Mouse (Mus musculus): ENCODE measurements around the gene Srrm3.

Gene Srrm3

DNA sequence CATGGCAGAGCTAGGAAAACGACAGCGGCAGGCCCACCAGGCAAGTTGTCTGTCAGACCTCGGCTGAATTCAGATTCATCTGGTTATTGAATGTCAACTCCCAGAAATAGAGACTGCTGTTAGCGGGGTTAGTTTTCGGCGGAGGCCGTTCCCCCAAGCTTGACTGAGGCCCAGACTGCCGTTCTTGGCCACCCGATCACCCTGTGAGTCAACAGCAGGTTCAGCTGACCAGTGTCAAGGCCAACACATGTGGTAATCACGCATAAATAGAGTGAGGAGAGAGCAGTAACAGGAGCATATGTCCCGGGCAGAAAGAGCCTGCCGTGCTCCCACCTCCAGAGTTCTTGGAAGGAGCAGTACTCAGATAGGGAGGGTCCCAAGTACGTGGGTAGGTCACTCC is 100.6 kb downstream of the Srrm3 start:
- no peak for DNase-seq

DNA sequence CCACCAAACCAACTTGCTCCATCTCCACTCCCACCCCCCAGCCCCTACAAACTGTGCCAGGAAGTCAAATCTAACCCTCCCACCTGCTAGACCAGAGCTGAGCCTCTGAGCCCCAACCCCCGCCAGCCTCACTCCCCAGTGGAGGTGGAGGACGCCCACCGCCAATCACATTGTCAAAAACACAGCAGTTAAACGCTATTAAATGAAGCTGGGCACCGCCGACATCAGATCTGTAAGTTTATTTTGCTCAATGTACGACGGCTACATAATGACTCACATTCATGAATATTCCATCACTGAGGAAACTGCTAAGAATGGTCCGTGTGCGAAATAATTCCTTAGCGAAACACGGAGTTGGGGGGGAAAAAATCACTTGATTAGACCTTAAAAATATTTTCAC is 101.5 kb downstream of the Srrm3 start:
- no peak for DNase-seq

DNA sequence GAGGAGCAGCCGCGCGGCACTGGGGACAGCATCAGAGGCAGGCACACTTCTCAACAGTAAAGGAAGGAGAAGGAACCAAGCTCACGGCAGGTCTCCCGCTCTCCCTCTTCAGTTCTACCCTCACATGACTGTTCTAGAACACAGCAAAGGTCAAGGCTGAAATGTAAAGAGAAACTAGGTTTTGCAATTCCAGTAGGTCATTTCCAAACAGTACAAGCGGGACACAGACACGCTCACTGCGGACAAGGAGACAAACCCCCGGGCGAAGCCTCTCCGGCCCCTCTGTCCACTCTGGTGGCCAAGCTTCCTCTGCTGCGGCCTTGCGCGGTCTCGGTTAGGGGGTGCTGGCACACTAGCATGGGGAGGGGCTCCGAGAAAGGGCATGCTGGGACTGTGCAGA is 102.3 kb downstream of the Srrm3 start:
- DNase-seq = no peak

DNA sequence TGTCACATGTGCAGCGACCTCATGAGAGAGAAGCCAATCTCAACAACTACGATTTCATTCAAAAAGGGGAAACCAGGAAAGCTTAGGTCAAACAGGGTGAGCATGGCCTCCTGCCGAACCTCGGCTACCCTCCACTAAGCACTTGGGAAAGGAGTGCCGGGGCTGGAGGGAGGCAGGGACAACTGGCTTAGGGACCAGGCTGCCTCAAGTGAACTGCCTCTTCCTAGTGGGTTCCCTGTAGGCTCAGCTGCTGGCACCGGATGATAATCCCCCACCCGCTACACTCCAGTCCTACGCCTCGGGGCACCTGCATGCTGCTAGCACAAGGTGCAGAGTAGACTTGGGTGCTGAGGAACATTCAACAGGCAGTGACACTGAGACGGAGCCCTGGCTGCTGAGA is 103.0 kb downstream of the Srrm3 start:
- no peak for DNase-seq

DNA sequence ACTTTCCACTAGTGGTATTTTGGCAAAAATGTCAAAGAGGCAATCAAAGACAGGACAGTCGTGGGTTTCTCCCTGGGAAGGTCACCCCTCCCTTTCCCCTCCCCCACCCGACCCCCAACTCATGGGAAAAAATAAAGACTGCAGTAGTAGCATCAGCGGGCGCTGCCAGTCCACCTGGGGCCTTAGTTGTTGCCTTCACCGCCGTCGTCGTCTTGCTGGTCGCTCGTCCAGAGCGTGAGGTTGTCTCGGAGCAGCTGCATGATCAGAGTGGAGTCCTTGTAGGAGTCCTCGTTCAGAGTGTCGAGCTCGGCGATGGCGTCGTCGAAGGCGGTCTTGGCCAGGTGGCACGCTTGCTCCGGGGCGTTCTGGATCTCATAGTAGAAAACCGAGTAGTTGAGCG is 104.1 kb downstream of the Srrm3 start:
- DNase-seq = no peak

DNA sequence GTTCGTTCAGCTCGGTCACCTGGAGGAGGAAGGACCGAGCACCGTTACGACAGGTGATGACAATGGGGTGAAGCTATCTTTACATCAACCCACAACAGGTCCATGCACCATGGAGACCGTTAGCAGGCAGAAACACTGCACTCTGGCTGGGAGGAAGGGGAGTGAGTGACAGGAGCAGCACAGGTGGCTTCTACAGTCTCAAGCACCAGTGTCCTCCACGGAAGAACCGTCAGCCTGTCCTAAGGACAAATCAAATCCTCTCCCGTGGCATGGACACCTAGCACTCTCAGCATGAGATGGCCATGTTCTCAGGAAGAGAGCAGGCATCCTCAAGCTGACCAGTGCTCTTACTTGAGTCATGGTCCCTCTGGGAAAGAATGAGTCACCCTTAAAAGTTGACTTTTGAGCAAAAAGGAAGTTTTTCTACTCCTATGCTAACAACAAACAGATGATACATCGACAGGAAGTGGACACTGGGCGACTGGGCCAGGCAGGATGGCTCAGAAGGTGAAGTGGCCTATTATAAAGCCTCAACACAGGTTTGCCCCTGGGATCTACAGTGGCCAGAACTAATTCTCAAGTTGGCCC is 105.0 kb downstream of the Srrm3 start:
- DNase-seq = no peak

DNA sequence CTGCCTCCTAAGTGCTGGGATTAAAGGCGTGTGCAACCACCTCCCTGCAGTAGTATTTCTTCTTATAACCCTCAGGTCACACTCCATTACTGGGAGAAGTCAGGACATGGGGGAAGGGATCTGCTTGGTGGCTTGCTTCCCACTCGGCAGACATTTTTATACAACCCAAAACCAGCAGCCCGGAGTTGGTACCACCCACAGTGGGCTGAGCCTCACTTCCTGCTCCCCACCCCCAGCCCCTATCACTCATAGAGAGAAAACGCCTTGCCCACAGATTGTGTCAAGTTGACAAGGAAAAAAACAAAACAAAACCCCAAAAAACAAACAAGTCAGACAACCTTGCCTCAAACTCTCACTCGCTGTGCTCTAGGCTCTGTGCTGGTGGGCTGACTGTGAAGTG is 106.5 kb downstream of the Srrm3 start:
- no peak for DNase-seq

DNA sequence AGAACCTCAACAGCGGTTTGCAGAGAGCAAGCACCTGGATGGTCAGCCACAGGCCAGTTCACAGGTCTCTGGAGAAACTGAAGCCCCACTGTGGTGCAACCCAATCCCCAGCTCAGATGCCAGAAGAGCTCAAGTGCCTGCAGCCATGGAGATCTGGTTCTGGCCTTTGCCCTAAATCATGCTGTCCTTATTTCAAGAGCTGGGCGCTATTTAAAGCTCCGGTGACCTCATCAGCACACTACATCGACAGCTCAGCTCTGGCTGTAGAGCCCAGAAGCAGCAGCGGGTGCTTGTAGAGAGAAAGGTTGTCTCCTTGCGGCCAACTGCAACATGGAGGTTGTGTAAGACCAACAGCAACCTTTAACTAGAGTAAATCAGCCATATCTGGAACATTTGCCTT is 107.5 kb downstream of the Srrm3 start:
- DNase-seq = no peak

DNA sequence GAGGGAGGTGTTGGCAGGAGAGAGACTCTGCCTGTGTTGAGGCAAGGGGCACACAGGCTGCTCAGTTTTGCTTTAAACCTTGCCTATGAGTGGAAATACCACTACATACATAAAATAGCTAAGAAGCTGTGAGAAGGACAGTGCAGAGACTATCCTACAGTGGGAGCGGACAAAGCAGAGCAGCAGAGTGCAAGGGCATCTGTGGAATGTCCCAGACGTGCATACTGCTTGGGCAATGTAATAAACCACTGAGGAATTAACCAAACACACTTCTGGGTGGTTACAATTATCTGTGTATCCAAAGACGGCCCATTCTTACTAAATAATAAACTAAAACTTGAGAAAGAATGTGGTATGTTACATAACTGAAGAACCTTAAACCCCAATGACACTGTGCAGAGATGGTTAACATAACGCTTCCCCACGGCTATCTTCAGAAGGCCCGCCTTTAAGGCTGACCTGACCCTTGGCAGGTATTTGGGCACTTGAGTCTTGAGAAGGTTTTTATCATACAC is 109.4 kb downstream of the Srrm3 start:
- no peak for DNase-seq

DNA sequence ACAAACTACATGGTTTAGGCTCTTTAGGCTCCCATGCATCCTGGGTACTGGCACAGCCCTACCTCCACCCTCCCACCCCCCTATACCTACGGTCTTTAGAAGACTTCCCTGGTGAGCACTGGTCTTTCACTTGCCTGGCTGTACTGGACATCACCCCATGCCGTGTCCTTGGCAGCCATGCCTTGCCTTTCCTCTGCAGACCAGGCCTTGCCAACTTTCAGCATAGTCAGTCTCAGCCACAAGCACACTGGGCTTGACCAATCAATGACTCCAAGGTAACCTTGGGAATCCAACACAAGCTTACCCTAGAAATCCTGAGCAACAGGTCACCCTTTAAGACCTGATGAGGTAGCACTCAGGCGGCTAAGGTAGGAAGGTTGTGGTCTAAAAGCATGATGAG is 109.9 kb downstream of the Srrm3 start:
- no peak for DNase-seq

DNA sequence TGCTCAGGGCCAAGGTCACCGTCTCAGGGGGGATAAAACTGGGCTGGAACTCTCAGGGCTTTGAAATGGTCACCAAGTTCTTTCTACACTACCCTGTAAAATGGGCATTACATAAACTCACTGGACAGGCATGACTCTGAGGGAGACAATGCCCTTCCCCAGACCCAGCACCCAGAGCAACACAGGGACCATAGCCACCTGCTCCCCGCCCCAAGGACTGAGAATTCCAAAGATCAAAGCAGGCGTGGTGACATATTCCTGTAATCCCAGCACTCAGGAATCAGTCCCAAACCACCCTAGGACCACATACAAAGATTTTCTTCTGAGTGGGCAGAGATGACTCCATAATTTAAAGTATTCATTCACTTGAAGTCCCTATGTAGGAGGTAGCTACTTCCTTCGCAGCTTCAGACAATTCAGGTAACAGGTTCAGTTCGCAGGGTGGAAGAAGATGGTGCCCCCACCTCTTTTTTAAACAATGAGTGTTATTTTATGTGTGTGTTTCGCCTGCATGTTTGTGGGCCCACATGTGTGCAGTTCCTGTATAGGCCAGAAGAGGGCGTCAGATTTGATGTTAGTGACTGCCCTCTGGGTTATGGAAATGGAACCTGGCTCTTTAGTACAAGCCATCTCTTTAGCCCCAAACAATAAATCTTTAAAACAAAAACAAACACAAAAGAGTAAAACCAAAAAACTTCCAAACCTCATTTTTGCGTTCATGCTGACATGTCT is 110.8 kb downstream of the Srrm3 start:
- DNase-seq = no peak

DNA sequence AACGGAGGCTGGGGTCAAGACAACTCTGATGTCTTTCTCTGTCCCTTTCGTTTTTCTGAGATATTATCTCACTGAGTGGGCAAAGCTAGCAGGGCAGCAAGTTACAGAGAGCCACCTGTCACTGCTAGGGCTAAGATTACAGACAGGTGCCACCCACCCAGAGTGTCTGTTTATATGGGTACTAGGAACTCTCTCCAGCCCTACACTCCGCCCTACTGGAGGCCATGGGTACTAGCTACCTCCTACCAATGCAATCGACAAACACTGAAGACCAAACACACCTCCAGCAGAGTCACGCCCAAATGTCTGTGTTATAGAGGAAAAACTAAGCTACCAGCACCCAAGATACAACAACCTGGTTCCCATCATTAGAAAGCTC is 111.4 kb downstream of the Srrm3 start:
- DNase-seq = no peak

DNA sequence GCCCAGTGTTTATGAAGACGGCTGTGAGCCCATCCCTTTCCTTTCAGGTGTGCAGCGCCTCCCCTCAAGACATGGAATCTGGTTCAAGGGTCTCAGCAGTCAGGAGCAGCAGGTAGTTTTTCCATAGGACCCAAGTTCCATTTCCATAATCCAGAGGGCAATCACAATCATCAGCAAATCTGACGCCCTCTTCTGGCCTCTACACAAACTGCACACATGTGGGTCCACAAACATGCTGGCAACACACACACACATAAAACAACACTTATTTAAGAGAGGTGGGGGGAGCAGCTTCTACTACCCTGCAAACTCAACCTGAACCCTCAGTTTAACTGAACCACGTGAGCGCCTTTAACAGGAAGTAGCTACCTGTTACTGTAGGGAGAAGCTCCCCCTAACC is 111.9 kb downstream of the Srrm3 start:
- no peak for DNase-seq

DNA sequence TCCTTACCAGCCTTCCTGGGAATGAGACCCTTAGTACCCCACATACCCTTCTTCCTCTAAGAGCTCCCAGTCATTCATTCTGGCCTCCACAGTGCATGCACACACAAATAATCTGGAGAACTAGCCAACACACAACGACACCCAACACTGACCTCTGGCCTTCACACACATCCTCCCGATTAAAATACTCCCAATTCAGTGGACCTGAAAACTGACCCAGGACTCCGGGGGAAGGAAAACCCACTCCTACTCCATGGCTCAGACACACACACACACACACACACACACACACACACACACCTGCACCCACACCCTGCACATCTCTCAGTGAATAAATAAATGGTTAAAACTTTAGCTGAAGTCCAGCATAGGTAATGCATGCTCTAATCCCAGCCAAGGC is 113.2 kb downstream of the Srrm3 start:
- no peak for DNase-seq

DNA sequence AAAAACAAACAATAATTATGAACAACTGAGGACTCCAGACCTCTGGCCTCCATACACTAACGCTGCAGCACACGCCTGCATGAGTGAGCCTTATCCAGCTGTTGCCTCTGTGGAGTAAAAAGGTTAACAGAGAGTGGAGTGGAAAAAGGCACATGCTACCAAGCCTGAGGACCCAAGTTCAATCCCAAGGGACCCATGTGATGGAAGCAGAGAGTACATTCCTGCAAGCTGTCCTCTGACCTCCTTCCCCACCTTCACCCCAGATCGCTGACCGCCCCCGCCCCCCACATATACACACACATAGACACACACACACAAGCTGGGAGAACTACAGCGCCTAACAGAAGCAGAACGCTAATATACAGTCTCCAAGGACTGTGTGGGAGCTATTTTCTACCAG is 117.2 kb downstream of the Srrm3 start:
- no peak for DNase-seq
